Mouse (Mus musculus): ENCODE measurements around the gene Xrcc1. TPM values are rescaled to one million over a fixed set of nuclear protein-coding genes. Genes with fewer than 3 reads are reported as not detected.

The Xrcc1 gene
- total RNA-seq, 4 experiments from 2014 or later: 19.7 to 30.8 (median 27.1) TPM

- DNase-seq (ENCODE audit: low spot score): peak; percentile 46
Measured at GRCm38 (mm10) chr7:24564607-24565265, 18.6 kb downstream of the Xrcc1 start.

GRCm38 (mm10) chr7:24565627-24566026, 19.5 kb downstream of the Xrcc1 start:
- no peak for DNase-seq (ENCODE audit: low spot score)

- no peak for DNase-seq (ENCODE audit: low spot score)
Measured at GRCm38 (mm10) chr7:24566206-24566605, 20.1 kb downstream of the Xrcc1 start.

GRCm38 (mm10) chr7:24568512-24568911, 22.4 kb downstream of the Xrcc1 start:
- DNase-seq (ENCODE audit: low spot score): no peak

GRCm38 (mm10) chr7:24571071-24571470, 25.0 kb downstream of the Xrcc1 start:
- no peak for DNase-seq (ENCODE audit: low spot score)

GRCm38 (mm10) chr7:24572455-24572854, 26.4 kb downstream of the Xrcc1 start:
- no peak for DNase-seq (ENCODE audit: low spot score)

GRCm38 (mm10) chr7:24574224-24574796, 28.2 kb downstream of the Xrcc1 start:
- no peak for DNase-seq (ENCODE audit: low spot score)

- DNase-seq (ENCODE audit: low spot score): no peak
Measured at GRCm38 (mm10) chr7:24577811-24578210, 31.7 kb downstream of the Xrcc1 start.

- no peak for DNase-seq (ENCODE audit: low spot score)
Measured at GRCm38 (mm10) chr7:24584876-24585275, 38.8 kb downstream of the Xrcc1 start.

- no peak for DNase-seq (ENCODE audit: low spot score)
Measured at GRCm38 (mm10) chr7:24585995-24586394, 39.9 kb downstream of the Xrcc1 start.

- no peak for DNase-seq (ENCODE audit: low spot score)
Measured at GRCm38 (mm10) chr7:24586828-24587227, 40.7 kb downstream of the Xrcc1 start.

GRCm38 (mm10) chr7:24587330-24588105, 41.4 kb downstream of the Xrcc1 start, which contains the start of the genes Ethe1 and Zfp575:
Gene Ethe1, plus strand, starts transcription at chr7:24587543.
Gene Zfp575, minus strand, starts transcription at chr7:24587641.
- no peak for DNase-seq (ENCODE audit: low spot score)

GRCm38 (mm10) chr7:24588336-24588735, 42.2 kb downstream of the Xrcc1 start:
- peak; percentile 40 for DNase-seq (ENCODE audit: low spot score)

GRCm38 (mm10) chr7:24591735-24592134, 45.6 kb downstream of the Xrcc1 start:
- DNase-seq (ENCODE audit: low spot score): no peak

- no peak for DNase-seq (ENCODE audit: low spot score)
Measured at GRCm38 (mm10) chr7:24592163-24592562, 46.1 kb downstream of the Xrcc1 start.

GRCm38 (mm10) chr7:24592781-24593180, 46.7 kb downstream of the Xrcc1 start:
- no peak for DNase-seq (ENCODE audit: low spot score)

- peak; percentile 79 for DNase-seq (ENCODE audit: low spot score)
Measured at GRCm38 (mm10) chr7:24593621-24594308, 47.7 kb downstream of the Xrcc1 start.

- DNase-seq (ENCODE audit: low spot score): no peak
Measured at GRCm38 (mm10) chr7:24594309-24594803, 48.3 kb downstream of the Xrcc1 start.

- DNase-seq (ENCODE audit: low spot score): no peak
Measured at GRCm38 (mm10) chr7:24595464-24595863, 49.4 kb downstream of the Xrcc1 start.

GRCm38 (mm10) chr7:24598121-24598520, 52.0 kb downstream of the Xrcc1 start:
- DNase-seq (ENCODE audit: low spot score): no peak

- DNase-seq (ENCODE audit: low spot score): peak; percentile 39
Measured at GRCm38 (mm10) chr7:24599211-24600067, 53.4 kb downstream of the Xrcc1 start.
